Mouse (Mus musculus) E14TG2a.4 (cell line): ENCODE measurements at regions not wholly inside any gene's neighbourhood (a gene's known extent, or its start where the extent isn't known, plus 50 kb on each side); places are given as distances from the start of the nearest gene placed in this dataset.

Experiments used
- CTCF ChIP-seq: conservative IDR thresholded peaks from 2 replicates; pipeline ENCODE4 v1.5.1; 2014; ENCODE audit warnings: low read length
- NANOG ChIP-seq: IDR thresholded peaks from 2 replicates; pipeline ENCODE4 v1.6.1; 2014; ENCODE audit warnings: borderline replicate concordance, low read length, mixed read lengths
- POU5F1 ChIP-seq: IDR thresholded peaks from 2 replicates; pipeline ENCODE4 v1.6.1; 2014; ENCODE audit warnings: low read length, borderline replicate concordance

GRCm38 (mm10) chr7:73151586-73152467 is 223.5 kb upstream of the Rgma start:
- TF ChIP-seq CTCF (no peak), NANOG (no peak), POU5F1 (no peak)
